Mouse (Mus musculus) ovary, postnatal 14 days (tissue): ENCODE data around the gene Adgrg1.
A peak's percentile ranks its signal among the peaks of the same experiment; 100 is the strongest.
"Not testable (repeated sequence)": the region's sequence is repeated elsewhere in the genome, so short reads cannot be mapped to it uniquely, and the experiment has no call there.

Experiments
- DNase-seq: peaks from one replicate; pipeline ENCODE4 v3.0.0; 2022; ENCODE audit warnings: low spot score

Gene Adgrg1

GRCm38 (mm10) chr8:94996037-94996436 lies 21.5 kb downstream of the Adgrg1 start:
- no peak for DNase-seq

- DNase-seq: no peak
Measured at GRCm38 (mm10) chr8:94996899-94997856, 22.6 kb downstream of the Adgrg1 start.

- no peak for DNase-seq
Measured at GRCm38 (mm10) chr8:94997857-94998243, 23.3 kb downstream of the Adgrg1 start.

- DNase-seq: no peak
Measured at GRCm38 (mm10) chr8:94998431-94998830, 23.9 kb downstream of the Adgrg1 start.

GRCm38 (mm10) chr8:94999004-94999403 lies 24.5 kb downstream of the Adgrg1 start:
- DNase-seq: no peak

GRCm38 (mm10) chr8:94999956-95000355 lies 25.4 kb downstream of the Adgrg1 start:
- DNase-seq: no peak

- DNase-seq: peak; percentile 39
Measured at GRCm38 (mm10) chr8:95000684-95001083, 26.1 kb downstream of the Adgrg1 start.

GRCm38 (mm10) chr8:95001165-95001564 lies 26.6 kb downstream of the Adgrg1 start:
- no peak for DNase-seq

- peak; percentile 67 for DNase-seq
Measured at GRCm38 (mm10) chr8:95001655-95002054, 27.1 kb downstream of the Adgrg1 start.

- DNase-seq: no peak
Measured at GRCm38 (mm10) chr8:95002089-95002655, 27.6 kb downstream of the Adgrg1 start.

GRCm38 (mm10) chr8:95012442-95012919 lies 37.9 kb downstream of the Adgrg1 start:
- DNase-seq: no peak

GRCm38 (mm10) chr8:95015866-95016265 lies 41.3 kb downstream of the Adgrg1 start:
- DNase-seq: no peak

- DNase-seq: no peak
Measured at GRCm38 (mm10) chr8:95016684-95017083, 42.1 kb downstream of the Adgrg1 start.

GRCm38 (mm10) chr8:95017451-95017850 lies 42.9 kb downstream of the Adgrg1 start, which contains the start of gene Adgrg3:
TSS of gene Adgrg3 (plus strand) at chr8:95017692.
- no peak for DNase-seq

- no peak for DNase-seq
Measured at GRCm38 (mm10) chr8:95017969-95018635, 43.6 kb downstream of the Adgrg1 start.

GRCm38 (mm10) chr8:95020293-95020777 lies 45.8 kb downstream of the Adgrg1 start:
- no peak for DNase-seq

GRCm38 (mm10) chr8:95020821-95021220 lies 46.3 kb downstream of the Adgrg1 start:
- DNase-seq: no peak

- DNase-seq: no peak
Measured at GRCm38 (mm10) chr8:95023201-95023600, 48.6 kb downstream of the Adgrg1 start.

- no peak for DNase-seq
Measured at GRCm38 (mm10) chr8:95024387-95024786, 49.8 kb downstream of the Adgrg1 start.

GRCm38 (mm10) chr8:95025421-95025820 lies 50.9 kb downstream of the Adgrg1 start:
- DNase-seq: no peak

- DNase-seq: not testable (repeated sequence)
Measured at GRCm38 (mm10) chr8:95028391-95028790, 53.8 kb downstream of the Adgrg1 start.
